Mouse (Mus musculus) urinary bladder, postnatal 0 days (tissue): ENCODE measurements around the gene Snx32. TPM values are rescaled to one million over a fixed set of nuclear protein-coding genes. Genes with fewer than 3 reads are reported as not detected.

Experiments
- polyA plus RNA-seq: library from polyadenylated mRNA; unstranded; fragments of >200 nt; fragmentation: Nextera tagmentation; extraction: Ambion mirVana; gene quantifications from 2 replicates; pipeline ENCODE4 v1.2.1, GENCODE M21; 2015

Snx32 gene
- polyA plus RNA-seq: 4.8 and 6.5 TPM in 2 replicates

DNA sequence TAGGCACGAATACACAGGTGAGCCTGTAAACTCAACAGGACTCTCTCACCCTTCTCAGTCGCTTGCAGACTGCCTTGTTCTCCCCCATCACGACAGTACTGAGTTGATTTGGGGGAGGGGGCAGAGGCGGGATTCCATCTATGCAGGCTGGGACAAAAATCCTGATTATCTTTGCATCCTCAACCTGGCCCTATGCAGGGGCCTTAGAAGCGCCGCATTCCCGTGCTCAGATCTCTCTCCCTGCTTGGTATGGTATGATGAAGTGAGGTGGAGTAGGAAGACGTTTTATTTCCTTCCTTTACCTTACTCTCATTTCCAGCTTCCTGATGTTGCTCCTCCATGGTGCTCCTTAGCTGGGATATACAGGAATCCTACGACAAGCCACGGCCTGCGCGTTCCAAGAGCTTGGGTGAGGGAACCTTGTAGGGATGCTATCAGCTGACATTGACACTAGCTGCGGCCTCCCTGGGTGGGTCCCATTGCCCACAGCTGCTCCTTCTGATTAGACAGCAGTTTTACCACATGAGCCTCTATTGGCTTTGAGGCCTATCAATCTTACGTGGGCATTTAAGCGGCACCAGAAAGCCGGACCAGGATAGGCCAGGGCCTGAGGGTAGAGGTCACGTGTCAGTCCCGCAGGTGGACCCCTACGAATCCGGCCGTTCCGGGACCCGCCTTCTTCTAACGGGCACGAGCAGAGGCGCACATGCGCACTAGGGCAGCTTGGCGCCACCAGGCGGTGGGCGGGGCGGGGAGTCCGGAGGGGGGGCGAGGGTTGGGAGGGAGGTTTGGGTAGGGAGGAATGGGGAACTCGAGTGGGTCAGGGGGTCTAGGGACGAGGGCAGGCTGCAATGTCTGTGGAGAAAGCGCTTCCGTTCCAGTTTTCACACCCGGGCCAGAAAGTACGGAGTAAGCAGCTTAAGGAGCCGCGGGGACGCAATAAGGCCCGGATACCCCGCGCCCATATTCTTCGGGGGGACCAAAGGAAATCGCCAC is at the start of gene Snx32:
TSS of gene Snx32 (minus strand) at position 508 of the 996 bp plus-strand sequence.

DNA sequence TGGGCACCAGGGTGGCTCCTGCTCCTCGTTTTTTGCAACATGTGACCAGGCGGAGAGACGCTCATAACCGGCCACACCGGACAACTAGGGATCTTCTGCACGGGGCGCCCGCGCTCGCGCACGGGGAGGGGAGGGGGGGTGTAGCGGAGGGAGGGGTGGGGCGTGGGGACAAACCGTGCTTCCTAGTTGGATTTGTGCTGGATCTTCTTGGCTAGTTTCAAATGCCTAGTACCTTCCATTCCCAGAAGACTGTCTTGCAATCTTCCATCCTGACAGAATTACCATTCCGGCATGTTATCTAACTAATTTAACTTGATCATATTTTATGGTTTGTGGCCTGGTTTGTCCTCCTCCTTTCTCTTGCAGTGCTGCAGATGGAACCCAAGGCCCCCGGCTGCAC is 6.7 kb downstream of the Snx32 start, which contains the start of gene 1700020D05Rik:
TSS of gene 1700020D05Rik (minus strand) at position 101 of the 400 bp plus-strand sequence.

DNA sequence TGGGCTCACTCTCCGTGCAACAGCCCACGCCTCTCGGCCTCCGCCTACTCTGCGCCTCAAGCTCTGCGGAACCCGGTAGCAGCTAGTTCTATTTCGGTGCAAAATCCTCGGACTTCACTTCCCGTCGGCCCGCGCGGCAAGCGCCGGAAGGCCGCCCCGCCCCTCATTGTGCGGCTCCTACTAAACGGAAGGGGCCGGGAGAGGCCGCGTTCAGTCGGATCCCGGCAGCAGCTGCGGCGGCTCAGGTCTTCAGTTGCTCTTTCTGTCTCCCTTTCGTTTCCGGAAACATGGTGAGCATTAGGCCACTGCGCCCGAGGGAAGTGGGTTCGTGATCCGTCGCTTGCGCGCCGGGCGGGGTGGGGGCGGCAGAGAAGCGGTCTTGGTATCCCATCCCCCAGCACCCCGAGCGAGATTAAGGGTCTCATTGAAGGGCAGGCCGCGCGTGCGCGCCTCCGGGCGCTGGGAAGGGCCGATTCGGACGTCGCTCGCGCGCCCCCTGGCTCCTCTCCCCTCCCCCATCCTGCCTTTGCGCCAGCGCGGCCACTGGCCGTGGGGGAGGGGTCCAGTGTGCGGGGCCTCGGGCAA is 19.9 kb downstream of the Snx32 start, which contains the start of gene Cfl1:
TSS of gene Cfl1 (plus strand) at position 143 of the 585 bp plus-strand sequence.

DNA sequence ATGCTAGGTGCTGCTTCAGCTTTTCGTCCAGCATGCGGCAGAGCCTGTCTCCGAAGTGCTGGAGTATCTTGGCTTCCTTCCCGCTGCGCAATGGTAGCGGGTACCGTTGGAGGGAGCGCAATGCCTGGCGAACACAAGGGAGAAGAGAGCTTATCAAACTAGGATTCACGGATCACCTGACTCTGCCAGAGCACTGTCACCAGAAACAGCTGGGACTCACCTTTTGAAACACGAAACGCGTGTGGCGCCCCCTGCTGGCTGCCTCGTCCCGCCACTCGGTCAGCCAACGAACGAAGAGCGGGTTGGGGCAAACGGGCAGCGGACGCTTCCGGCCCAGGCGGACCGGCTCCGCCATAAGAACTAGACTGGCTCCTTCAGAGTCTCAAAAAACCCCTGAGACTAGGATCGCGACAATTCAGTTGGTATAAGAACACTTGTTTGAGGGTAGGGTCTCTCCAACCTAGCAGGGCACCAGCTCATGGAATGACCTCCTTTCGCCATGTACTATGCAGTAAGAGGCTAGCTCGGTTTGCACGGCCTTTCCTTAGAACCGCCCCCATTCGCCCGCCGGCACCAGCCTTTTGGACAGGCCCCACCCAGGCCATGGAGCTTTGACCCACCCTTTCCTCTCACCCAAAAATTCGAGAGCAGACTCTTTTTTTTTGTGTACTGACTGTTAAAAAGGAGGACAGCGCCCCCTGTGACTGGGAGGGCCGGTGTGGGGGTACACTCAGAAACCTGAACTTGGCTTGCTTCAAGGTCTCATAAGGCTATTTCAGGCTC is 22.4 kb downstream of the Snx32 start, which contains the start of gene Mus81:
TSS of gene Mus81 (minus strand) at position 635 of the 783 bp plus-strand sequence.

DNA sequence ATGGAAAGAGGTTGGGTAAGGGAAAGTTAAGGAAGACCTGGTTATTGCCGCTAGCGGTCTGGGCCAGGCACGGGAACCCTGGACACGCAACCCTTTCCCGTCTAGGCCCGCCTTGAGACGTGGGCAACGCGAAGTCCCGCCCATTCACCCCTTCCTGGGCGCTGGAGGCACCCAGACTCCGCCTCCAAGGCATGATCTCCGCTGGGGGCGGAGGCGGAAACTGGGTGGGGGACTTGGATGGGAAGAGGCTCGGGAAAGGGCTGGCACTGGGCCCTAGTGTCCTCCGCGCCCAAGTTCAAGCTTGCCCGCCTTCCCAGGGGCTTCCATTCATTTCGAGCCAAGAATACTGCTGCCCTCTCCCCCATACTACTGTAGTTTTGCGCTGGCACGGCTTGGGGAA is 36.6 kb downstream of the Snx32 start, which contains the start of gene Efemp2:
TSS of gene Efemp2 (plus strand) at position 235 of the 400 bp plus-strand sequence.

DNA sequence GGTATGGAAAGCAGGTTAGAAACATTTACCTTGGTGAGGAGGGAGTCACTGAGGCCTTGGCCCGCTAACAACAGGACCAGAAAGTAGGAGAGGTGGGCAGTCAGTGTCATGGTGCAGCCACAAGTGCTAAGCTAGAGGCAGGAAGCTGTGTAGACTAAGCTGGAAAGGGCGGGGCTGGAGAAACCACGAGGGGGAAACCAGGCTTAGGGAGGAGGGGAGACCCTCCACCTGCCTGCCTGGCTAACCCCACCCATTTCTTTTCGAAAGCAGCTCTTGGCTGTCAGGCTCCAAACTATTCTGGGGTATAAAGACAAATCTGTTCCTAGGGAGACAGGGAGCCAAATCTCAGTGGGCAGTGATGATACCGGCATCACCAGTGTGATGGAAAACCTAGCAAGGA is 42.0 kb downstream of the Snx32 start, which contains the start of gene Ctsw:
TSS of gene Ctsw (minus strand) at position 134 of the 400 bp plus-strand sequence.

DNA sequence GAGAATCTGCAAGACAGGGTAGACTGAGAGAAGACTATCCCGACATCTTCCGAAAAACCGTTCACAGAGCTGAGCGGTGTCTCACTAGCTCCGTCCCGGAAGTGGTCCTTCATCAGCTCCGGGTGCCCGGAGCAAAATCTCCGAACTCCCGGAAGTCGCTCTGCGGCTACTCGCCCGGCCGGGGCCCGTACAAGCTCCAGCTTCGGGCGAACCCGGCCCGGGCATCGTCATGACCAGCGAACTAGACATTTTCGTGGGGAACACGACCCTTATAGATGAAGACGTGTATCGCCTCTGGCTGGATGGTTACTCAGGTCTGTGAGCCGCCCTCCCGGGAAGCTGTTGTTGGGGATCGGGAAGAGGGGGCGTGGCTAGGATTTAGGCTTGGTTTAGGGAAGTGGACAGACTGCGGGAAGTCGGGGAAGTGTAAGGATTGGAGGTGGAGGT is 49.9 kb downstream of the Snx32 start, which contains the start of gene Fibp:
TSS of gene Fibp (plus strand) at position 151 of the 447 bp plus-strand sequence.

DNA sequence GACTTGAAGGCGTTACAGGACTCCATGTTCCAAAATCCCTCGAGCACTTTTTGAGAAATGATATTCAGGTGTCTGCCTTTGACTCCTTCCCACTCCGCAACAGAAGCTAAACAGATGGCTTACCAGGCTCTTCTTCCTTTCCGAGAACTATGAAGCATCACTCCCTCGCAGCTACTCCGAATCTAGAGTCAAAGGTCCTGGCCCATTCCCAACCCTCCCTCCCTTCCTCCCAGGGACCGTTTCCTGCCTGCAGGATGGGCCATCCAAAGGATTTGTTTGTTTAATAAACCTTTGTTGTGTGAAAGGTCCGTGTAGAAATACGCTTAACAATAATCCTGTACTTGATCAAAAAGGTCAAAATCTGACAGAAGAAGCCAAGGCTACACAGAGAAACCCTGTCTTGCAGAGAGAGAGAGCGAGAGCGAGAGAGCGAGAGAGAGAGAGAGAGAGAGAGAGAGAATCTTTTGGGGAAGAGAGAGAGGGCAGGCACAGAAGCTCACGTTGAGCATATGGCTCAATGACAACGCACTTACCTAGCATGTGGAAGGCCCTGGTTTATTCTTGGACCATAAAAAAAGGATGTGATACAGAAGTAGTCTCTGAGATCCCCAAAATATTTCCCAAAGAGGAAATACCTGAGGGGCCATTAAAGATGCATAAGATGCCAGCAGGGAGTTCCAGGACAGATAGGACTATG is 52.4 kb downstream of the Snx32 start, which contains the start of gene Ccdc85b:
TSS of gene Ccdc85b (minus strand) at position 149 of the 697 bp plus-strand sequence.

DNA sequence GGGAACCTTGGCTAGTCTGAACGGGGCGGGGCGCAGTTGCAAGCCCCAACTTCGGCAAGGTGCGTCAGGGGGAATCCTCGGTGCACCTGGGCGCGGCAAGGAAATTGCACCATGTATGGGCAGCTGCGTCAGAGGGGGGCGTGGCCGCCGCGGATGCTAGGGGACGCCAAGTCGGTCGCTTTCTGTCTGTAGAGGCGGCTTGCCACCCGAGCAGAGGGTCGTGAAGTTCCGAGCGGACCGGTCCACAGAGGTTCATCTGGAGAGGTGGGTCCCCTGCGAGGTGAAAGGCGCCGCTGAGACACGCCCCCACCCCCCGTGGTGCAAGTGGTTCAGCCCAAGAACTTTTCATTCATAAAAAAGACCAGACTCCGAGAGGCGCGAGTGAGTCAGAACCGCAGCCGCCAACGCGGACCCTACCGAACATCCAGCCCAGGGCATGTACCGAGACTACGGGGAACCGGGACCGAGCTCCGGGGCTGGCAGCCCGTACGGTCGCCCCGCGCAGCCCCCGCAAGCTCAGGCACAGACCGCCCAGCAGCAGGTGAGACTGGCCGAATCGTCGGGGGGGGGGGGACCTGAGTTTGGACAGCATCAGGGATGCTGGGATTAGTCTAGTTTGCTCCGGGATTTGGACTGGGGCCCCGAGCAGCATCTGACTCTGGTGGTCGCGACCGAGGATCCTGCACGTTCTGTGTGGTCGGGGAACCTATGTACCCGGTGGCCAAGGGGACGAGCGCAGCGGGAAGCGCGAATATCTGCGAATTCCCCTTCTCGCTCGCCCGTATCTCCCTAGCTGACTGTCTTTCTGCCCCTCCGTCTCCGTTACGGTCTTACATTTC is 62.6 kb downstream of the Snx32 start, which contains the start of gene Fosl1:
TSS of gene Fosl1 (plus strand) at position 33 of the 839 bp plus-strand sequence.

Other genes starting within 250 kb of the Snx32 start
- 8.8 and 10.0 TPM in 2 replicates for gene Pacs1, start 237.4 kb downstream of the Snx32 start, polyA plus RNA-seq
- 155 and 159 TPM in 2 replicates for gene Sf3b2, start 215.1 kb downstream of the Snx32 start, polyA plus RNA-seq
- gene Gal3st3, start 212.2 kb downstream of the Snx32 start, polyA plus RNA-seq: 0.33 and 0.35 TPM in 2 replicates
- not detected in 2 replicates for gene Catsper1, start 174.8 kb downstream of the Snx32 start, polyA plus RNA-seq
- gene Cst6, start 161.0 kb downstream of the Snx32 start, polyA plus RNA-seq: 5.3 and 6.6 TPM in 2 replicates
- 25.2 and 27.2 TPM in 2 replicates for gene Eif1ad, start 143.8 kb downstream of the Snx32 start, polyA plus RNA-seq
- 266 and 286 TPM in 2 replicates for gene Banf1, start 143.4 kb downstream of the Snx32 start, polyA plus RNA-seq
- gene Sart1, start 121.8 kb downstream of the Snx32 start, polyA plus RNA-seq: 33.0 and 39.0 TPM in 2 replicates
- gene Tsga10ip, start 108.0 kb downstream of the Snx32 start, polyA plus RNA-seq: not detected in 2 replicates
- gene Drap1, start 85.6 kb downstream of the Snx32 start, polyA plus RNA-seq: 234 and 246 TPM in 2 replicates
- gene AI837181, start 85.4 kb downstream of the Snx32 start, polyA plus RNA-seq: 45.6 and 53.5 TPM in 2 replicates
- gene Fosl1, start 63.0 kb downstream of the Snx32 start, polyA plus RNA-seq: 0.61 and 1.6 TPM in 2 replicates
- 15.1 and 16.5 TPM in 2 replicates for gene Ccdc85b, start 52.6 kb downstream of the Snx32 start, polyA plus RNA-seq
- gene Fibp, start 49.9 kb downstream of the Snx32 start, polyA plus RNA-seq: 78.4 and 88.2 TPM in 2 replicates
- gene Ctsw, start 42.0 kb downstream of the Snx32 start, polyA plus RNA-seq: 0.16 and 0.62 TPM in 2 replicates
- 118 and 128 TPM in 2 replicates for gene Efemp2, start 36.6 kb downstream of the Snx32 start, polyA plus RNA-seq
- gene Mus81, start 22.1 kb downstream of the Snx32 start, polyA plus RNA-seq: 23.1 and 28.7 TPM in 2 replicates
- 1,724 and 1,857 TPM in 2 replicates for gene Cfl1, start 20.1 kb downstream of the Snx32 start, polyA plus RNA-seq
- 0.27 TPM in 1 of 2 replicates, not detected in the other for gene 1700020D05Rik, start 6.8 kb downstream of the Snx32 start, polyA plus RNA-seq
- gene Ovol1, start 50.1 kb upstream of the Snx32 start, polyA plus RNA-seq: 2.6 and 3.4 TPM in 2 replicates
- gene Ap5b1, start 57.5 kb upstream of the Snx32 start, polyA plus RNA-seq: 6.1 and 6.2 TPM in 2 replicates
- gene Rnaseh2c, start 91.3 kb upstream of the Snx32 start, polyA plus RNA-seq: 45.5 and 58.5 TPM in 2 replicates
- gene Kat5, start 99.7 kb upstream of the Snx32 start, polyA plus RNA-seq: 31.9 and 33.2 TPM in 2 replicates
- 38.5 and 43.5 TPM in 2 replicates for gene Rela, start 126.9 kb upstream of the Snx32 start, polyA plus RNA-seq
- gene Sipa1, start 153.2 kb upstream of the Snx32 start, polyA plus RNA-seq: 14.1 and 14.4 TPM in 2 replicates
- 11.8 and 12.4 TPM in 2 replicates for gene Map3k11, start 178.2 kb upstream of the Snx32 start, polyA plus RNA-seq
- gene Pcnx3, start 178.4 kb upstream of the Snx32 start, polyA plus RNA-seq: 8.9 and 9.8 TPM in 2 replicates
- gene Kcnk7, start 193.8 kb upstream of the Snx32 start, polyA plus RNA-seq: 0.33 and 0.46 TPM in 2 replicates
- 120 and 126 TPM in 2 replicates for gene Ehbp1l1, start 215.8 kb upstream of the Snx32 start, polyA plus RNA-seq
- 52.4 and 60.2 TPM in 2 replicates for gene Fam89b, start 219.1 kb upstream of the Snx32 start, polyA plus RNA-seq
- gene Ltbp3, start 230.4 kb upstream of the Snx32 start, polyA plus RNA-seq: 27.7 and 29.5 TPM in 2 replicates